Mouse (Mus musculus): Measurements from ENCODE around the gene Mthfr.
"Not testable (repeated sequence)": the region's sequence is repeated elsewhere in the genome, so short reads cannot be mapped to it uniquely, and the experiment has no call there.

Mthfr gene

DNA sequence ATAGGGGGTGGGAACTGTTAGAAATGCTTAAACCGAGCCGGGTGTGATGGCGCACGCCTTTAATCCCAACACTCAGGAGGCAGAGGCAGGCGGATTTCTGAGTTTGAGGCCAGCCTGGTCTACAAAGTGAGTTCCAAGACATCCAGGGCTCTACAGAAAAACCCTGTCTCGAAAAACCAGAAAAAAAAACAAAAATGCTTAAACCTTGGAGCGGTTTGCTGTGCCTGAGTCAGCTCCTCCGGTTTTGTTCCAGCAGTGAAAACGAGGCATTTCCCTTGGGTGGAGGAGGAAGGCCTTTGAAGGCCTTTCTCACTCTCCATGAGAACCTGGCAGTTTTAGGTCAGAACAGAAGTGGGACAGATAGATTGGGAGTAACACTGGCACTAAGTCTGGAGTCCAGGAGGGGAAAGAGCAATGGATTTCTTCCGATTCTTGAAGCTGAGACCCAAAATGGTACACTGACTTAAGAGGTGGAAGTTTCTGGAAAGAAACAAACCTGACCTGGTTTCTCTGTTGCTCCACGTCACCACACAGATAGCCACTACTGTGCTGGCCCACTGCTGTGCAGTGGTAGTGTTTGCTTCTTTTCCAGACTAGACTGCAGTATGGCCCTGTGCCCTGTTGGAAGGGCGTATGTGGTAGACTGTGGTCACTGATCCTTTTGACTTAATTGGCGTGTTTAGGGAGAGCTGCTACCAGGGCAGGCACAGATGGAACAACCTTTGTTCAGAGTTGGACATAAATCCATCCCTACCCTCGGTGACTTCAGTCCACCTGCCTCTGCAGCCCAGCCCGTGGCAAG lies 1.4 kb downstream of the Mthfr start:
- no peak for DNase-seq (ENCODE audit: low spot score in 2 of 2)

DNA sequence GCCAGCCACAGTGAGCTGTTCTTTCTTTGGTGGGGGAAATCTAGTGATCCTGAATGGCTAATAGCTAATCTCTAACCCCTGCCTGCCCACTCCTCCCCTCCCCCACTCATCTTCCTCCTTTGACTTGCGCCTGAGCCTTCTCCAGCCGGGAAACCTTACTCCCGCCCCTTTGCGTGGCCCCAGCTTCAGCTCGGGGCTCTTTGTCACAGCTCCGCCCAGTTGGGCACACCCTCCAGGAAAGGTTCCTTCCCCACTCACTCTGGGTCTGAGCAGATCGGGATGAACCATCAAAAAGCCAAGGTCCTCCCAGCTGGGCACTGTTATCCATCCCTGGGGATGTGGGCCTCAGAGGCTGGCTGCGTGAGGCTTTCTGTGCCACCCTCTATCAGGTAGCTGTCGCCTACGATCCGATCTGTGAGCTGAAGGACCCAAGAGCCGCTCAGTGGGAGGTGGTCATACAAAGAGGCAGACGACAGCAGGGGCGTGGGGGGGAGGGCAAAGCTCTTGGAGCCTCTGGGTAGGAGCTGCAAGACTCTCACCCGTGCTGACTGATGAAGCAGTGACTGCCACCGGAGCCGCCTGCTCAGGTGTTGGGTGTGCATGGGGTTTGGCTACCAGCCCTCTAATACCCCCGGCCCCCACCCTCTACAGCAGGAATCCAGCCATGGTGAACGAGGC lies 2.2 kb downstream of the Mthfr start:
- DNase-seq (ENCODE audit: low spot score in 2 of 2) = peak; percentile 55 to 61

DNA sequence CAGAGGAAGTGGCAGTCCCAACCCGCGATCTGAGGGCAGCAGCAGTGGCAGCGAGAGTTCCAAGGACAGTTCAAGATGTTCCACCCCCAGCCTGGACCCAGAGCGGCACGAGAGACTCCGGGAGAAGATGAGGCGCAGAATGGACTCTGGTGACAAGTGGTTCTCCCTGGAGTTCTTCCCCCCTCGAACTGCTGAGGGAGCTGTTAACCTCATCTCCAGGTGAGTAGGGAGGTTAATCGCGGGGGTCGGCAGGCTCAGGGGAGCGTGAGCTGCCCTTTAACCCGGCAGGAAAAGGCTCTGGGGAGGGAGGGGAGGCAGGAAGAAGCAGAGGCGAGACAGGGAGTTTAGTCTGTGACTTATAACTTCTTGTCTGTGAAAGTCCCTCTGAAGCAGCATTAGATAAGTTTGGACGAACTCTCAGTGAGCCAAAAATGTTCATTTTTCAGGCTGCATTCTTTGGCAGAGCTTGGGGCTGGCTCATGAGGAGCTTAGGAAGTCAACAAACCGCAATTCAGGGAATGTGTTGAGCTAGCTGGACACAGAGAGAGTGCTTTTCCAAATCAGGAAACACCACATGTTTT lies 2.8 kb downstream of the Mthfr start:
- peak; percentile 36 to 44 for DNase-seq (ENCODE audit: low spot score in 2 of 2)

DNA sequence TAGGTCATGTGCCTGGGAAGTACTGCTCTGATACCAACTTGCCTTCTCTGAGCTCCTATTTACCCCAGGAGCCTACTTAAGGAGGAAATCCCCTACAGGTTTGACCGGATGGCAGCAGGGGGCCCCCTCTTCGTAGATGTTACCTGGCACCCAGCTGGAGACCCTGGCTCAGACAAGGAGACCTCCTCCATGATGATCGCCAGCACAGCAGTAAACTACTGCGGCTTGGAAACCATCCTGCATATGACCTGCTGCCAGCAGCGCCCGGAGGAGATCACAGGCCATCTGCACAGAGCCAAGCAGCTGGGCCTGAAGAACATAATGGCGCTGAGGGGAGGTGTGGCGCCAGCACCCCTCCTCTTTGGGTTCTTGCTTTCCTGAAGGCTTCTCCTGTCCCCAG lies 4.5 kb downstream of the Mthfr start:
- DNase-seq (ENCODE audit: low spot score in 2 of 2) = not testable (repeated sequence)

DNA sequence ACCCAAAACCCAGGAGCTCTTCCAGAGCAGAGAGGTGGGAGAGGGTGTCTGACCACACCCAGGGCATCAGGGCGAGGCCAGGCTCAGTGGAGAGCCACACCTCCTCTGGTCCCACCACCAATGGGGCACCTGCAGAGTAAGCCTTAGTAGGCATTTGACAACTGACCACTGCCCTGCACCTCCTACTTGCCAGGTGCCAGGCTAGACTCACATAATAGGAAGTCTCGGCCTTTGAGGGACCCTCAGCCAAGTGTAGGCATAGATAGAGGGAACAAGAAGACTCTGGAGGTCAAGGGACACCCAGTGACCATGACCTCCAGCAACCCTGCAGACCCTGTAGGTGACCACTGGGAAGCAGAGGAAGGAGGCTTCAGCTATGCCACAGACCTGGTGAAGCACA lies 5.2 kb downstream of the Mthfr start:
- DNase-seq (ENCODE audit: low spot score in 2 of 2) = no peak

DNA sequence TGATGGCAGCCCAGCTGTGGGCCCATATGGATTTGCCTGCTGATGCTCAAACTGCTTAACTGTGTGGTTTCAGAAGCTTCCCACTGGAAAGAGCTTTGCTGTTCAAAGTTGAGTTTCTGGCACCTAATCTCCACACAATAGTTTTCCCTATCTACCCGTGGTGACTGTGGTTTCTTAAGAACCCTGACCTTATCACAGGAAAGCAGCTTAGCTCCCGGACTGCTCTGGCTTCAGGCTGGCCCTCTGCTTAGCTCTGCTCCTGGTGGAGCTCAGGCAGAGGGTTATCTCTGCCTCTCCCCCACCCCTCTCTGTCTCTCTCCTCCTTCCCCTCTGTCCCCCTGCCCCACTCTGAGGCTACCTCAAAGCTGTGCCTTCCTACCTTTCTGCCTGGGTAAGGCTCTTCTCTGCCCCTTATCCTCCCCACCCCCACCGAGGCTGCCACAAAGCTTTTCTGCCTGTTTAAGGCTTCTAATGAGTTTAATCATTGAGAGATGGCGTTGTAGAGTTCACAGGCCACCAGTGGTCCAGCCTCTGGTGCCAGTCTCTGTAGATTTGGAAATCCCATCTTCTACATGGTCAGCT lies 7.7 kb downstream of the Mthfr start:
- DNase-seq (ENCODE audit: low spot score in 2 of 2) = no peak

DNA sequence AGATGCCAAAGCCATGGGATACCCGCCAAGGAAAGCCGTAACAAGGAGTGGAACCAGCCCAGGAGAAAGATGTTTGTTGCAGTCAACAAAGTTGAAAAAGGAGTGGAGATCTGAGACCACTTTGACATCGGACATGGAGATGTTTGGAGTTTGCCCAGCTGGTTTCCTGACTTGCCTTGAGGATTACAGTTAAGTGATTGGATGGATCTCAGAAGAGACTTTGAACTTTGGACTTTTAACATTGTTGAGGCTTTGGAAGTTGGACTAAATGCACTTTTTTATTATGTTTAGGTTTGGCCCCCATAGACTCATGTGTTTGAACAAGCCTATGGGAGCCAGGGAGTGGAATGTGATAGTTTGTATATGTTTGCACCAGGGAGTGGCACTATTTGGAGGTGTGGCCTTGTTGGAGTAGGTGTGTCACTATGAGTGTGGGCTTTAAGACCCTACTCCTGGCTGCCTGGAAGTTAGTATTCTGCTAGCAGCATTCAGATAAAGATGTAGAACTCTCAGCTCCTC lies 11.6 kb downstream of the Mthfr start:
- not testable (repeated sequence) for DNase-seq (ENCODE audit: low spot score in 2 of 2)

DNA sequence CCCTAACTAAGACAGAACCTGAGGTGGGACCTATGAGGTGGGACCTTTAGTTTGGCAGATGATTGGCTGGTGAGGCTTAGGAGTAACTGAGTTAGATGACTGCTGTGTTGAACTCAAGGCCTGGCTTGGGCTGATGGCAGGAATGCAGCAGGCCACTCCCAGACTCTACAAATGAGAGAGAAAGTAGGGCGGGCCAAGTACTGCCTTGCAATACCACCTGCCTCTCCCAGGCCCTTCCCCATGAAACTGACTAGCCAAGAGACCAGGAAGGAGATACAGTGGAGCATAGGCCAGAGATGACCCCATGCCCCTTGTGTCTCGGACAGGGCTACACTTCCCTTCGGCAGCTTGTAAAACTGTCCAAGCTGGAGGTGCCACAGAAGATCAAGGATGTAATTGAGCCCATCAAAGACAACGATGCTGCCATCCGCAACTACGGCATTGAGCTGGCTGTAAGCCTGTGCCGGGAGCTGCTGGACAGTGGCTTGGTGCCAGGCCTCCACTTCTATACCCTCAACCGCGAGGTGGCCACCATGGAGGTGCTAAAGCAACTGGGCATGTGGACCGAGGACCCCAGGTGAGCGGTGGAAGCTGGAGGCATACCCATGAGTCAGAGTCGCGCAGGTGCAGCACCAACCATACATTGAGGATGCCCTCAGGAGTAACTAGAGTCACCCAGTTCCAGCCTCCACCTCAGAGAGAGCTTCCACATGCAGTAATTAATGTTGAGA lies 12.3 kb downstream of the Mthfr start:
- no peak for DNase-seq (ENCODE audit: low spot score in 2 of 2)

DNA sequence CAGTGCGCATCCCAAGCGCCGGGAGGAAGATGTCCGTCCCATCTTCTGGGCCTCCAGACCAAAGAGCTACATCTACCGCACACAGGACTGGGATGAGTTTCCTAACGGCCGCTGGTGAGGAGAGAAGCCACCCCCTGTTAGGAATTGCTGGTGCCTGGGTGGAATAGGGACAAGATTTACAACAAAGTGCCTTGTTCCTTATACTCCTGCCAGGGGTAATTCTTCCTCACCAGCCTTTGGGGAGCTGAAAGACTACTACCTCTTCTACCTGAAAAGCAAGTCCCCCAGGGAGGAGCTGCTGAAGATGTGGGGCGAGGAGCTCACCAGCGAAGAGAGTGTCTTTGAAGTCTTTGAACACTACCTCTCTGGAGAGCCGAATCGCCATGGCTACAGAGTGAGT lies 13.0 kb downstream of the Mthfr start:
- DNase-seq (ENCODE audit: low spot score in 2 of 2) = no peak

DNA sequence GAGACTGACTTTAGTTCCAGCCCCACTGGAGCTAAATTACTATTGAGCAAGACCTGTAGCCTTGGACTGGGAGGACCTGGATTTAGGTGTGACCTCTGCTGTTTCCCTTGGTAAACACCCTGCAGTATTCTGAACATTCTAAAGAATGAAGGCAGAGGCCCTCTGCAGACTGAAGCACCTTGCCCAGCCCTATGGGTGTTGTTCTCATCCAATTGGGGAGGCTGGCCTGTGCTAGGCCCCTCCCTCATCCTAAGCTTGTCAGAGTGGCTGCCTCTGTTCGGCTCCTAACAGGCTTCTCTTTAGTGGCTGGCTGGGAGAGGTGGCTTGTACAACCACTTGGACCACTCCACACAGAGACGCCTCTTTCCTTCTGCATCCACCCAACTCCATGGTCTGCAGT lies 14.1 kb downstream of the Mthfr start:
- DNase-seq (ENCODE audit: low spot score in 2 of 2) = no peak

DNA sequence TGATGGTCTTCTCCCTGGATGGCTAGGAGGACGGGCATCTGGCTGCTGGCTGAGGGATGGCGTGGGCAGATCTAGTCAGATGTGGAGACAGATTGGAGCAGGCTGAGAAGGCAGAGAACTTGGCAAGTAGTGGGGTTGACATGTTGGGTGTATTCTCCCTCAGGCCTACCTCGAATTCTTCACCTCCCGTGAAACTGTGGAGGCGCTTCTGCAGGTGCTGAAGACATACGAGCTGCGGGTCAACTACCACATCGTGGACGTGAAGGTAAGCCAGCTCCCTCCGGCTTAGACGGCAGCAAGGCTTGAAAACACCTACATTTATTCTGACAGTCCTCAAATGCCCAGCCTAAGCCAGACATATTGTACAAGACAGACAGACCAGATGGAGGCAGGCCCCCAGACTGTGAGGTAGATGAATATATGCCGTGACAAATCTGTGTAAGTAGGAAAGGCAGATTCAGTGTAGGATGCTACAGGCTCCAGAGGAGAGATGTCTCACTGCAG lies 14.6 kb downstream of the Mthfr start:
- DNase-seq (ENCODE audit: low spot score in 2 of 2) = no peak

DNA sequence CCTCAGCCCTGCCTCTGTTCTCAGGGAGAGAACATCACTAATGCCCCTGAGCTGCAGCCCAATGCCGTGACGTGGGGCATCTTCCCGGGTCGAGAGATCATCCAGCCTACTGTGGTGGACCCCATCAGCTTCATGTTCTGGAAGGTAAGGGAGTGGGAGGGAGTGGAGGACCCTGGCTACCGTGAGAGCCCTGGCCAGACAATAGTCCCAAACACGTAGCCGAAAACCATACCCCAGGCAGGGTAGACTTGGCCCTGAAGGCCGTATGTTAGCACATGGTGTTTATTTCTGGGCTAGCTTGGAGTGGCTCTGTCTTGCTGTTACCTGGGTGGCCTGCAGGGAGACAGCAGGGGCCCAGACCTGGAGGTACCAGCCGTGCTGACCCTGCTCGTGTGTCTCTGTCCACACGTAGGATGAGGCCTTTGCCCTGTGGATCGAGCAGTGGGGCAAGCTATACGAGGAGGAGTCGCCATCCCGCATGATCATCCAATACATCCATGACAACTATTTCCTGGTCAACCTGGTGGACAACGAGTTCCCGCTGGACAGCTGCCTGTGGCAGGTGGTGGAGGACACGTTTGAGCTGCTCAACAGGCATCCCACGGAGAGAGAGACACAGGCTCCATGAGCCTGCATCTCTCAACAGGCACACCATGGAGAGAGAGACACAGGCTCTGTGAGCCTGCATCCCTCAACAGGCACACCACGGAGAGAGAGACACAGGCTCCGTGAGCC lies 16.3 kb downstream of the Mthfr start:
- no peak for DNase-seq (ENCODE audit: low spot score in 2 of 2)

DNA sequence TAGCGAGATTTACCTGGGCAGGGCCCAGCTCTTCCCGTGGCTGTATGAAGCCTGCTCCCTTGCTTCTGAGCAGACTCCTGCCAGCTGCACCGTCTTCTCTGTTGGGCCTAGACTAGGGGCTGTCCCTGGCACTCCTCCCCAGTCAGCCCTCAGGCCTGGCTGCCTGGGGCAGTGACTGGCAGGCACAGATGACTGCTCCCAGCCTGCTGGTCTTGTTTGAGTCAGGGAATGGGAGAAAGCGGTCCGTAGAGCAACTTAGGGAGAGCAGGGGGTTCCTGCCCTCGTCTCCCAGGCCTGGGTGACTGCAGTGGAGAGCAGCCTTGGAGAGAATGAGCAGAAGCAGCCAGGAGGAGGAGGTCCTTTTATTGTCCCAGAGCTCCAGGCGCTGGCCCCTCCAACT lies 17.4 kb downstream of the Mthfr start:
- DNase-seq (ENCODE audit: low spot score in 2 of 2) = no peak

DNA sequence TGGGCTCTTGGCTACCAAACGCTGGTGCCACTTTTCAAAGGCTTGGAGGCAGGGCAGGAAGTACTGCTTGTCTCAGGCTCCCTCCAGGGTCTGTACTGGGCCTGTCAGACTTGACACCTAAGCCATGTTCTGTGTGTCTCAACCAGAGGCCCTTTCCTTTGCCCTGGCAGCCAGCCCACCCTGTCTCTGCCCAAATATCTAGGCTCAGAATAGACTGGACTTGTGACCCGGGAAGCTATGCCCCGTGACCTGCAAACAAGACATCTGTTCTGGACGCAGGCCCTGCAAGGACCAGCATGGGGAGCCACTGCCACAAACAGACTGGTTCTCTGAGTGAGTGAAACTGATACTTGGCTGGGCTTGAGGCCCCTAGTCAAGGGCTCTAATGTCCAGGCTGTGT lies 17.9 kb downstream of the Mthfr start:
- no peak for DNase-seq (ENCODE audit: low spot score in 2 of 2)

DNA sequence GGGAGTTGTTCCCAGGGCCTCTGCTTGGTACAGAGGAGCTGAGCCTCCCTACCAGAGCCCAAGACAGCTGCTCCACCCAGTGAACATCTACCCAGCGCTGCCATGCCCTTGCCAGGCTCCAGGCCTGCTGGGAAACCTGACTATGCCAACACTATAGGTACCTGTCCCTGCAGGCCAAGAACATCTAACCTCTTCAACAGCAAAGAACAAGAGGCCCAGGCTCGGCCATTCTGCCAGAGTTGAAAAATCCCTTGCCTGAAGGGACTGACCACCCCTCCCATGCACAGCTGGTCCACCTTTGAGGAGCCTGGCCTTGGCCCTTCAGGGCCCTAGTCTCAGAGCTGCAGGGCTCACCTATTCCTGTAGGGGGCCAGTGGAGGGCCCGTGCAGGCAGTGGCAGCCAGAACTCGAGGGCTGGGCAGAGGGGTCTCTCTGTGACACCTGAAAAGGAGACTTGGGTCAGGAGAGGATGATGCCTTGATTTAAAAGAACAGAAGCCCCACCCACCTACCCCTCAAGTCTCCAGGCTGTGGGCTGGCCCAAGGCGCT lies 18.9 kb downstream of the Mthfr start:
- DNase-seq (ENCODE audit: low spot score in 2 of 2) = no peak

DNA sequence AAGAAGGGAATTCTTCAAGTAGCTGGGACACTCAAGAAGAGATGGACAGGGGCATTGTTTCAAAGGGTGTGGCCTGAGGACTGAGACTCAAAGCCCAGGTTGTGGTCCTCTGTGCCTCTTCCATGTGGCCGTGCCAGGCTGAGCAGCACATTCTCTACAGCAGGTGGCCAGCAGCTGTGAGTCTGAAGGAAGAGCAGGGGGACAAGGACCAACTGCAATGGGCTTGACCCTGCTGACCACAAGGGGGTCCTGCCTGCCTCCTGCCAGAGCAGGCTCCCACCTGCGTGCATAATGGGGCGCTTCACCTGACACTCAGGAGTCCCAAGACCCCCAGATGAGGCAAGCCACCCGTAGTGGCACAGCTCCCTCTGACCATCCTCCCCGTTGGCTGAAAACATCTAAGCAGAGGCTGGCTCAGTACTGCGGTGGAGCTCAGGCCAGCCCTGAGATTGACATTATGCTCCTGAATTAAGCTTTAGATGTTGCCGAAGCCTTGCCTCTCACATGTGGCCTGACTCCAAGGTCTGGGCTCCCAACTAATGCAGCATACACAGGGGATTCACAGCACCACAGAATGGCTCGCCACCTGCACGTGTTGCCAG lies 19.4 kb downstream of the Mthfr start:
- no peak for DNase-seq (ENCODE audit: low spot score in 2 of 2)

DNA sequence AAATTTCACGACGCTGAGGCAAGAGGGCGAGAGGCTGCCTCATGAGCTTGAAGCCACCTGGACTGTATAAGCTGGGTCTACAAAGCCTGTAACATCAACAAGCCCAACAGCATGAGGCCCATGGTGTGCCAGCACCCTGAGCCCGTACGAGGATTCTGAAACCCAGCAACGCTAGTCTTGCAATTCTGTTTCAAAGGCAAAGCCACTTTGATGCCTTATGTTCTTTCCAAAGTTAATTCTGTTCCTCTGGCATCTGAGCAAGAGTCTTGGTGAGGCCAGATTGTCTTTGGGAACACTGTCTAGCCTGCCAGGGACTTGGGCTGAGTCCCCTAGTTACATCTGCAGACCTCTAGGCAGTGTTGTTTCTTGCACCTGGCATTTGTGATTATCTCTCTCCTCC lies 20.1 kb downstream of the Mthfr start:
- no peak for DNase-seq (ENCODE audit: low spot score in 2 of 2)

DNA sequence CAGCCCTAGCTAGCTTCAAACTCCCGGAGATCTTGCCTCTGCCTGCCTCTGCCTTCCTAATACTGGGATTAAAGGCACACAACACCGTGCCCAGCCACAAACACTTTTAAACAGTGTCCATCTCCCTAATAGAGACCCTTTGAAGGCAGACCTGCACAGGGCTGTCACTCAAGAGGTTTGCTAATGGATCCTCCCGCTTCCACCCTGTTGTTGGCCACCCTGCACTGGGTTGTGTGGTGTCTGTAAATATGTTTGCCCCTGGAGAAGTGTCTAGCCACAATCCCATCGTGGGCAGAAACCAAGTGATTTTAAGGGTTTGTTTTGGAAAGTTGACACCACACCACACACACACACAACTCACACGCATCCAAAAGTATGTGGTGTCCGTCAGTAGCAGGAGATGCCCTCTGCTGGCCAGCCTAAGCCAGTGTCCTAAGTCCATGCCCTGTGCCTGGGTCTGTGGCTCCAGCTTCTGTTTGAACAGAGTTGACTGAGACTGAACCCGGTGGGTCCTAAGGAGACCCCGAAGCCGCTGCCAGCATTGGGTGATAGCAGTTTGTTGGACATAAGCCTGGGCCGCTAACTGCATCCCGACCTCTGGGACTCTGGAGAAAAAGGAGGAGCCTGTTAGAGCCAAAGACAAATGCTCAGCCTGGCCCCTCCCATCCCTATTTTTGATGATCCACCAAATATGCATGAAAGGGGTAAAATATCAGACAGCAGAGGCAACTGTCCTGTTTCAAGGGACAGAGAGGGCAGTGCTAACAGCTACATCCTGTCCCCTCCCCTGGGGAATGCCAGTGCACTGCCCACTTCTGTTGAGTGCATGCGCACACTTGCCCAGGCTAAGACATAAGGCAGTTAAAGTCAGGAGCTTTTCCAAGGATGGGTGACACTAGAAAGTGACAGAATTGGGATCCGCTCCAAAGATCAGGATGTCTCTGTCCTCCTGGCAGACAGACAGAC lies 21.5 kb downstream of the Mthfr start:
- peak in 1 of 2 experiments; percentile 61 for DNase-seq (ENCODE audit: low spot score in 2 of 2)

DNA sequence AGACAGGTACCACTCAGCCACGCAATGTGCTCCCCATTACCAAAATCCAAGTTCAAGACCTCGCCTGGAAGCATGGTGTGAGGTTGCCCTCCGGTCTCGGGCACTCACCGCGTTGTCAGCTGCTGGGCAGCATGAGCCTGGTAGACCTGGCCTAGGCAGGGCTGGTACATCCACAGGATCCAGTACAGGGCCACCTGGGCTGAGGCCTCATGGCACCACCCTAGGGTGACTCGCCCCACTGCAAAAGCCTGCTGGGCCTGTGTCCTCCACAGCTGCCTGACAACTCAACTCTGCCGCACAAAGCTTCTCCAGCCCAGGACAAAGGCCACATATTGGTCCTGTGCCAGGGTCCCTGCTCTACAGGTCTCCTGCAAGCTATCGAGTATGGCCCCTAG lies 22.2 kb downstream of the Mthfr start:
- DNase-seq (ENCODE audit: low spot score in 2 of 2) = no peak
